Mouse (Mus musculus) intestine, embryonic 14.5 days (tissue): ENCODE results near the gene Tcfl5. TPM values are rescaled to one million over a fixed set of nuclear protein-coding genes. Genes with fewer than 3 reads are reported as not detected.
A peak's percentile ranks its signal among the peaks of the same experiment; 100 is the strongest.

Source experiments
- ATAC-seq: fragments of 200-750 bp; cut with Nextera tagmentation; replicated peaks from 2 replicates; pipeline ENCODE4 v1.8.0; 2017; ENCODE audit warnings: low read depth, moderate number of reproducible peaks, moderate TSS enrichment, moderate library complexity; ENCODE audit not compliant: low FRiP score, low TSS enrichment
- DNase-seq: peaks from one replicate; pipeline ENCODE4 v3.0.0-alpha.2; 2018; ENCODE audit warnings: low spot score
- H3K27ac ChIP-seq: fragments of 300-500 bp; sonication (generic); 2 replicates; pipeline ENCODE4 v1.5.1; 2014; ENCODE audit warnings: low read depth, mild to moderate bottlenecking, control low read depth
- H3K27me3 ChIP-seq: fragments of 300-500 bp; sonication (generic); replicated peaks from 2 replicates; pipeline ENCODE4 v1.6.1; 2014; ENCODE audit warnings: low read length, control low read depth; ENCODE audit not compliant: control insufficient read depth, insufficient read depth
- H3K36me3 ChIP-seq: fragments of 300-500 bp; sonication (generic); 2 replicates; pipeline ENCODE4 v1.6.1; 2014; ENCODE audit warnings: low read length, control low read depth; ENCODE audit not compliant: control insufficient read depth, insufficient read depth
- H3K4me1 ChIP-seq: fragments of 300-500 bp; sonication (generic); replicated peaks from 2 replicates; pipeline ENCODE4 v1.6.1; 2014; ENCODE audit warnings: low read length, control low read depth, mixed read lengths; ENCODE audit not compliant: control insufficient read depth, insufficient read depth
- H3K4me2 ChIP-seq: fragments of 300-500 bp; sonication (generic); 2 replicates; pipeline ENCODE4 v1.6.1; 2014; ENCODE audit warnings: low read length
- H3K4me3 ChIP-seq: fragments of 300-500 bp; sonication (generic); 2 replicates; pipeline ENCODE4 v1.5.1; 2014; ENCODE audit warnings: low read depth, low read length, control low read depth, mixed read lengths
- H3K9ac ChIP-seq: fragments of 300-500 bp; sonication (generic); 2 replicates; pipeline ENCODE4 v1.6.1; 2014; ENCODE audit warnings: mild to moderate bottlenecking, low read length
- H3K9me3 ChIP-seq: fragments of 300-500 bp; sonication (generic); 2 replicates; pipeline ENCODE4 v1.6.1; 2016; ENCODE audit warnings: low read length, control low read depth; ENCODE audit not compliant: control insufficient read depth
- WGBS: fragments of 180-500 bp; shearing (Covaris S2); extraction: QIAGEN DNeasy Blood & Tissue Kit; methylation state at CpG from one replicate; pipeline ENCODE4 v1.1.7; 2014; 5-methylcytosine and 5-hydroxymethylcytosine counted together
- polyA plus RNA-seq: library from polyadenylated mRNA; unstranded; fragments of >200 nt; fragmentation: Nextera tagmentation; extraction: Ambion mirVana; gene quantifications from 2 replicates; pipeline ENCODE4 v1.2.1, GENCODE M21; 2014

The Tcfl5 gene
- polyA plus RNA-seq, 1 experiment from 2014 or later, result 0.09 TPM

- no peak overlapping the region for H3K27ac ChIP-seq
- 67% methylated on average over 2 of the region's 2 CpGs for WGBS
- no peak overlapping the region for H3K4me2 ChIP-seq
- DNase-seq (no peak), ATAC-seq (no peak)
- H3K36me3 ChIP-seq, result no peaks in the 10 kb centered on the region
- H3K4me3 ChIP-seq, result no peak overlapping the region
- no peaks in the 10 kb centered on the region for H3K27me3 ChIP-seq
- H3K9ac ChIP-seq, result no peak overlapping the region
- H3K9me3 ChIP-seq, result no peaks in the 10 kb centered on the region
- no peaks in the 10 kb centered on the region for H3K4me1 ChIP-seq
These were observed 30.6 kb downstream of the Tcfl5 start for GRCm38 (mm10) chr2:180611882-180612281.

GRCm38 (mm10) chr2:180610283-180610682, 32.2 kb downstream of the Tcfl5 start:
- Histone ChIP-seq H3K4me1 (no peaks in the 10 kb centered on the region), H3K27me3 (no peaks in the 10 kb centered on the region), H3K4me2 (no peak overlapping the region), H3K9me3 (no peaks in the 10 kb centered on the region), H3K9ac (no peak overlapping the region), H3K4me3 (no peak overlapping the region), H3K36me3 (no peaks in the 10 kb centered on the region), H3K27ac (no peak overlapping the region)
- ATAC-seq, result no peak; the same call in 1 of the 2 replicates
- WGBS, result 78% methylated on average over 4 of the region's 4 CpGs
- DNase-seq, result no peak

- Histone ChIP-seq H3K27ac (no peak overlapping the region), H3K4me2 (no peak overlapping the region), H3K4me3 (no peak overlapping the region), H3K9me3 (no peaks in the 10 kb centered on the region), H3K36me3 (no peaks in the 10 kb centered on the region), H3K27me3 (no peaks in the 10 kb centered on the region), H3K4me1 (no peaks in the 10 kb centered on the region), H3K9ac (no peak overlapping the region)
- no peak for ATAC-seq
- WGBS, result 59% methylated on average over 6 of the region's 6 CpGs
- DNase-seq, result no peak
These were observed 37.7 kb downstream of the Tcfl5 start for GRCm38 (mm10) chr2:180604781-180605180.

GRCm38 (mm10) chr2:180600569-180601021, 41.9 kb downstream of the Tcfl5 start:
- Histone ChIP-seq H3K27me3 (peaks cover 26% of the 10 kb centered on the region), H3K4me1 (no peaks in the 10 kb centered on the region), H3K27ac (no peak overlapping the region), H3K9ac (no peak overlapping the region), H3K9me3 (no peaks in the 10 kb centered on the region), H3K4me2 (no peak overlapping the region), H3K36me3 (peaks cover 2% of the 10 kb centered on the region; the same call in 1 of the 2 replicates), H3K4me3 (no peak overlapping the region)
- ATAC-seq (no peak), DNase-seq (no peak)
- 30% methylated on average over 9 of the region's 9 CpGs for WGBS

- DNase-seq (no peak), ATAC-seq (peak; percentile 52; the same call in 1 of the 2 replicates)
- no peak overlapping the region for H3K9ac ChIP-seq
- no peaks in the 10 kb centered on the region for H3K9me3 ChIP-seq
- H3K4me1 ChIP-seq, result no peaks in the 10 kb centered on the region
- H3K27ac ChIP-seq, result no peak overlapping the region
- 2% methylated on average over 39 of the region's 41 CpGs for WGBS
- H3K27me3 ChIP-seq, result peaks cover 26% of the 10 kb centered on the region
- peak overlapping the region; percentile 17; the same call in 1 of the 2 replicates for H3K4me3 ChIP-seq
- peak overlapping the region; percentile 45 for H3K4me2 ChIP-seq
- peaks cover 26% of the 10 kb centered on the region for H3K36me3 ChIP-seq
These were observed 44.3 kb downstream of the Tcfl5 start for GRCm38 (mm10) chr2:180598157-180598705.

- Histone ChIP-seq H3K27ac (no peak within 1 kb of the TSS), H3K27me3 (peaks cover 26% of the 10 kb centered on the region), H3K36me3 (peaks cover 33% of the 10 kb centered on the region), H3K9me3 (no peaks in the 10 kb centered on the region), H3K4me3 (peak within 1 kb of the TSS; percentile 17; the same call in 1 of the 2 replicates), H3K4me2 (peak within 1 kb of the TSS; percentile 45), H3K9ac (no peak within 1 kb of the TSS), H3K4me1 (no peaks in the 10 kb centered on the region)
- 51% methylated on average over 4 of the region's 4 CpGs for WGBS
- no peak for ATAC-seq
- no peak for DNase-seq
These were observed 45.0 kb downstream of the Tcfl5 start, which contains the start of gene Col9a3 for GRCm38 (mm10) chr2:180597490-180597889. Gene Col9a3, plus strand, starts transcription at chr2:180597790.

- peak within 1 kb of the TSS; percentile 85 for H3K4me2 ChIP-seq
- peak within 1 kb of the TSS; percentile 63 for H3K4me3 ChIP-seq
- H3K9ac ChIP-seq, result peak within 1 kb of the TSS; percentile 62
- H3K36me3 ChIP-seq, result peaks cover 63% of the 10 kb centered on the region
- no peaks in the 10 kb centered on the region for H3K27me3 ChIP-seq
- peak within 1 kb of the TSS; percentile 77 for H3K27ac ChIP-seq
- peaks cover 7% of the 10 kb centered on the region for H3K4me1 ChIP-seq
- peak; percentile 92 for ATAC-seq
- no peaks in the 10 kb centered on the region for H3K9me3 ChIP-seq
- 3% methylated on average over 65 of the region's 67 CpGs for WGBS
- peak; percentile 93 for DNase-seq
These were observed 53.2 kb downstream of the Tcfl5 start, which contains the start of gene Ogfr for GRCm38 (mm10) chr2:180589123-180589831. Gene Ogfr, plus strand, starts transcription at chr2:180589245.

GRCm38 (mm10) chr2:180588736-180589122, 53.8 kb downstream of the Tcfl5 start:
- H3K36me3 ChIP-seq, result peaks cover 58% of the 10 kb centered on the region
- H3K9ac ChIP-seq, result peak overlapping the region; percentile 62
- peak overlapping the region; percentile 77 for H3K27ac ChIP-seq
- 47% methylated on average over 6 of the region's 6 CpGs for WGBS
- no peak for DNase-seq
- ATAC-seq, result peak; percentile 11; the same call in 1 of the 2 replicates
- no peaks in the 10 kb centered on the region for H3K9me3 ChIP-seq
- no peaks in the 10 kb centered on the region for H3K27me3 ChIP-seq
- H3K4me2 ChIP-seq, result peak overlapping the region; percentile 85
- peaks cover 10% of the 10 kb centered on the region for H3K4me1 ChIP-seq
- peak overlapping the region; percentile 63 for H3K4me3 ChIP-seq
